Comparison of ENCODE assay signal across 8 mouse cellular contexts in the genomic region with DNA sequence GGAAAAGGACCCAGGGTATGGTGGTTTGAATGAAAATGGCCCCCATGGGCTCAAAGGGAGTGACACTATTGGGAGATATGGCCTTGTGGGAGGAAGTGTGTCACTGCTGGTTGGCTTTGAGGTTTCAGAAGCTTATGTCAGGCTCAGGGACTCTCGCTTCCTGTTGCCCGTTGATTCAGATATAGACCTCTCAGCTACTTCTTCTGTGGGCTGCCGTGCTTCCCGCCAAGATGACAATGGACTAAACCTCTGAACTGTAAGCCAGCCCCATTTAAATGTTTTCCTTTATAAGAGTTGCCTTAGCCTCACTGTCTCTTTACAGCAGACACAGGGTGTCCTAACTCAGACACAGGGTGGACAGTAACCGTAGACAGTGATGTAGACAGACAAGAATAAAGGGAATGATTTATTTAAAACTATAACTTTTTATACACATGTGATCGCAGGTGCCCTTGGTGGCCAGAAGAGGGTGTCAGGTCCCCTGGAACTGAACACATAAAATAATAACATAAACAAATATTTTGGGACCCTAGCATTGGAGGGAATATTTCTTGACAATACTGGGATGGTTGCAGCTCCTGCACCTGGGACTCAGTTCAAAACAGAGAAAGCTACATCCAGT. TPM values are rescaled to one million over a fixed set of nuclear protein-coding genes. Genes with fewer than 3 reads are reported as not detected.
A peak's percentile ranks its signal among the peaks of the same experiment; 100 is the strongest.
DNase-seq lines count a peak whose midpoint lies in the region; ATAC-seq lines count a peak whose summit lies in the region.

A gene (plus strand): TSS at position 178 of the 622 bp plus-strand sequence.

- H3K27ac ChIP-seq in hindbrain, embryonic 11.5 days (ENCODE audit: low read depth, low read length): peak within 1 kb of the TSS; percentile 63; the same call in 1 of the 2 replicates

- H3K36me3 ChIP-seq in hindbrain, embryonic 11.5 days (ENCODE audit: control insufficient read depth, insufficient read depth, low read length): no peaks in the 10 kb centered on the region

- ATAC-seq in hindbrain, embryonic 11.5 days (ENCODE audit: low FRiP score): peak; percentile 27; the same call in 1 of the 2 replicates
- ATAC-seq in megakaryocyte progenitor cell, adult 5-6 weeks (replicated peaks; ENCODE audit: poor library complexity): peak; percentile 98
- no peak for ATAC-seq in frontal cortex, adult (ENCODE audit: low TSS enrichment)

- DNase-seq in adrenal gland, postnatal 14 days: peak; percentile 17
- no peak for DNase-seq in adrenal gland, postnatal 10 days
- DNase-seq in CD8-positive naive resting alpha-beta T cell, adult 2 months (ENCODE audit: low read depth in 2 of 2, low spot score in 2 of 2): peak; percentile 10 to 36
- peak; percentile 7 for DNase-seq in hindbrain, embryonic 11.5 days (ENCODE audit: low spot score)
- DNase-seq in layer of hippocampus, postnatal 14 days (ENCODE audit: low spot score in 2 of 2): no peak
- no peak for DNase-seq in cerebellum, postnatal 10 days

- peak within 1 kb of the TSS; percentile 46; the same call in 1 of the 2 replicates for H3K9ac ChIP-seq in hindbrain, embryonic 11.5 days (ENCODE audit: low read depth, low read length)

- H3K27me3 ChIP-seq in hindbrain, embryonic 11.5 days (ENCODE audit: control insufficient read depth, insufficient read depth, low read length): no peaks in the 10 kb centered on the region

- H3K4me3 ChIP-seq in hindbrain, embryonic 11.5 days (ENCODE audit: low read depth, low read length): no peak within 1 kb of the TSS

- H3K4me1 ChIP-seq in hindbrain, embryonic 11.5 days (replicated peaks; ENCODE audit: control insufficient read depth, insufficient read depth, low read length): peaks cover 3% of the 10 kb centered on the region; the same call in 1 of the 2 replicates

- 73% methylated on average over 6 of the region's 6 CpGs for WGBS in hindbrain, embryonic 11.5 days

- H3K9me3 ChIP-seq in hindbrain, embryonic 11.5 days (ENCODE audit: control insufficient read depth, low read length): no peaks in the 10 kb centered on the region

- 0 out of 2 replicates have a peak within 1 kb of the TSS, but pooled peaks have one; percentile 21 for H3K4me2 ChIP-seq in hindbrain, embryonic 11.5 days (replicated peaks; ENCODE audit: low read depth, low read length)

RNA-seq across cellular contexts. Expression of the gene that starts here (rescaled TPM):
- 5.3 and 15.6 TPM in 2 replicates for total RNA-seq in adrenal gland, postnatal 14 days (2021)
- 1 to 10 TPM; 5.8 to 7.4 TPM for total RNA-seq in adrenal gland, postnatal 10 days (2021)
- polyA plus RNA-seq in hindbrain, embryonic 11.5 days (2014; fragmentation: Nextera tagmentation; extraction: Ambion mirVana): 1.5 and 2.6 TPM in 2 replicates
- 42.1 and 42.6 TPM in 2 replicates for total RNA-seq in megakaryocyte progenitor cell, adult 5-6 weeks (2015)
- 93.6 and 125 TPM in 2 replicates for total RNA-seq in megakaryocyte progenitor cell, adult 5-6 weeks (2017)
- total RNA-seq in layer of hippocampus, postnatal 14 days (2021): 1 to 10 TPM; 3.3 to 3.5 TPM

Comparison
In these comparisons a context has a peak if more than half of its experiments do, and no peak if none do; other contexts are left out.
1. DNase-seq: peak in adrenal gland, postnatal 14 days (single experiment), CD8-positive naive resting alpha-beta T cell, adult 2 months (2 of 2) and hindbrain, embryonic 11.5 days (single experiment); none in adrenal gland, postnatal 10 days (single experiment), layer of hippocampus, postnatal 14 days (0 of 2) and cerebellum, postnatal 10 days (0 of 2).